Comparison of ENCODE assay signal across 8 mouse cellular contexts in the genomic region with DNA sequence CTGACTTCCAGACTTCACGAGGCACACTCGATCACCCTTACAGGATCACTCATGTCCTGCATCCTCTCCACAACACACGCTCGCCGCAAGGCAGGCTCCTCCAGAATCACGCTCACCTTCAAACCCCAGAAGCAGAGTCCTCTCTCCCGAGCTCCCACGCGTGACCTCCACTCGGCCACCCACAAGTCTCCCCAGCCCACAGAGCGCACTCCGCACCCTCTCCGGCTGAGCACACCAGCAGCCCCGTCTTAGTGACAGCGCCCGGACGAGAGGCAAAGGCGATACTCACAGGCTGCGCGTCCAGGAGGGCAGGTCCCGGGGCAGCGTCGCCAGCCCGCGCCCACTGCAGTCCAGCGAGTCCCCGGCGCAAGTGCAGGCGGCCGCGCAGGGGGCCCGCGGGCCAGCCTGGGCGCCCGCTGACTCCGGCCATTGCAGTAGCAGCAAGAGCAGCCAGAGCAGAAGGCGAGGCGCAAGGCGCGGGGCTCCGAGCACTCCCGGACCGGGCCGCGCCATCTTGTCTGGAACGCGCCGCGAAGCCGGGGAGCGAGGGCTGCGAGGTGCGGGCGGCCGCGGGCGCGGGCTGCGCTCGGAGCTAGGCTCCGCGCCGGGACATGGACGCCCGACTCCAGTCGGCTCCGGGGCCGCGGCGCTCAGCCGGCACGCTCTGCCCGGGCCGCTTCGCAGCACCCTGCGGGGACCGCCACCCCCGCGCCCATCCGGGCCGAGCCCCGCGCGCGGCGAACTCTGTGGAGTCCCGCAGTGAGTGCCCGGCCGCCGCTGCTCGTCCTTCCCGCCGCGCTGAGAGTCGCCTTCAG. TPM values are rescaled to one million over a fixed set of nuclear protein-coding genes. Genes with fewer than 3 reads are reported as not detected.
DNase-seq lines count a peak whose midpoint lies in the region; ATAC-seq and TF ChIP-seq lines count a peak whose summit lies in the region.

No protein-coding gene starts in this region.

- H3K27me3 ChIP-seq in forebrain, embryonic 12.5 days = peaks cover 4% of the 10 kb centered on the region; the same call in 1 of the 2 replicates
- 0 out of 2 replicates have a peak, but pooled peaks cover 5% of the 10 kb centered on the region for H3K27me3 ChIP-seq in hindbrain, embryonic 13.5 days
- H3K27me3 ChIP-seq in limb, embryonic 13.5 days = peaks cover 8% of the 10 kb centered on the region; the same call in 1 of the 2 replicates

- H3K9ac ChIP-seq in forebrain, embryonic 12.5 days = peak overlapping the region; percentile 98
- peak overlapping the region; percentile 96 for H3K9ac ChIP-seq in hindbrain, embryonic 13.5 days
- H3K9ac ChIP-seq in limb, embryonic 13.5 days = peak overlapping the region; percentile 96

- H3K36me3 ChIP-seq in forebrain, embryonic 12.5 days (replicated peaks) = no peaks in the 10 kb centered on the region
- H3K36me3 ChIP-seq in hindbrain, embryonic 13.5 days = no peaks in the 10 kb centered on the region
- H3K36me3 ChIP-seq in limb, embryonic 13.5 days = no peaks in the 10 kb centered on the region

- peak overlapping the region; percentile 56 for H3K4me3 ChIP-seq in bone marrow, adult 2 months (replicated peaks; ENCODE audit: control insufficient read depth, low read depth, low read length)
- peak overlapping the region; percentile 85 for H3K4me3 ChIP-seq in forebrain, embryonic 12.5 days (replicated peaks)
- peak overlapping the region; percentile 96 for H3K4me3 ChIP-seq in hindbrain, embryonic 13.5 days
- H3K4me3 ChIP-seq in limb, embryonic 13.5 days = peak overlapping the region; percentile 98

- H3K27ac ChIP-seq in bone marrow, adult 2 months (ENCODE audit: control insufficient read depth, insufficient read depth, low read depth, low read length, poor library complexity) = peak overlapping the region; percentile 60; the same call in 1 of the 2 replicates
- H3K27ac ChIP-seq in forebrain, embryonic 12.5 days = peak overlapping the region; percentile 94
- H3K27ac ChIP-seq in hindbrain, embryonic 13.5 days = peak overlapping the region; percentile 94
- H3K27ac ChIP-seq in limb, embryonic 13.5 days = peak overlapping the region; percentile 91

- no peaks in the 10 kb centered on the region for H3K9me3 ChIP-seq in forebrain, embryonic 12.5 days
- no peaks in the 10 kb centered on the region for H3K9me3 ChIP-seq in hindbrain, embryonic 13.5 days
- no peaks in the 10 kb centered on the region for H3K9me3 ChIP-seq in limb, embryonic 13.5 days

- WGBS in bone marrow, adult 2 months = 1% methylated on average over 93 of the region's 95 CpGs
- WGBS in forebrain, embryonic 12.5 days = under 1% methylated on average over 84 of the region's 95 CpGs
- WGBS in hindbrain, embryonic 13.5 days = under 1% methylated on average over 91 of the region's 95 CpGs
- under 1% methylated on average over 92 of the region's 95 CpGs for WGBS in limb, embryonic 13.5 days

- TF ChIP-seq POLR2A in bone marrow, adult 2 months (IDR thresholded peaks at IDR 0.05; ENCODE audit: borderline replicate concordance, control insufficient read depth, low read depth, low read length) = no peak

- no peaks in the 10 kb centered on the region for H3K4me1 ChIP-seq in bone marrow, adult 2 months (ENCODE audit: control insufficient read depth, insufficient read depth, low read length)
- H3K4me1 ChIP-seq in forebrain, embryonic 12.5 days = peaks cover 62% of the 10 kb centered on the region
- H3K4me1 ChIP-seq in hindbrain, embryonic 13.5 days (replicated peaks) = peaks cover 58% of the 10 kb centered on the region
- H3K4me1 ChIP-seq in limb, embryonic 13.5 days = peaks cover 58% of the 10 kb centered on the region

- TF ChIP-seq CTCF in bone marrow, adult 2 months (IDR thresholded peaks at IDR 0.05; ENCODE audit: control insufficient read depth, insufficient read depth, low read length) = no peak

- peak overlapping the region; percentile 86 for H3K4me2 ChIP-seq in forebrain, embryonic 12.5 days
- peak overlapping the region; percentile 92 for H3K4me2 ChIP-seq in hindbrain, embryonic 13.5 days
- H3K4me2 ChIP-seq in limb, embryonic 13.5 days (replicated peaks) = peak overlapping the region; percentile 90

- peak; percentile 62 for ATAC-seq in forebrain, embryonic 12.5 days (ENCODE audit: low FRiP score)
- peak; percentile 52 for ATAC-seq in hindbrain, embryonic 13.5 days (ENCODE audit: low FRiP score)
- ATAC-seq in limb, embryonic 13.5 days (ENCODE audit: low FRiP score, low read depth) = no peak

- peak; percentile 37 to 63 for DNase-seq in heart, adult 18-20 months
- no peak for DNase-seq in heart, adult 9 months (ENCODE audit: low spot score in 2 of 2)
- DNase-seq in naive thymus-derived CD4-positive, alpha-beta T cell, adult 2 months (ENCODE audit: low read depth) = peak; percentile 63
- DNase-seq in thymus, postnatal 14 days = peak; percentile 51

RNA-seq across cellular contexts. Expression of a gene that starts 0.6 kb away (rescaled TPM):
- total RNA-seq in heart, adult 18-20 months (2021) = 10 to 100 TPM; 29.8 to 30.9 TPM
- 1.3 and 3.0 TPM in 2 replicates for polyA plus RNA-seq in bone marrow, adult 2 months (2011; ENCODE audit: insufficient read depth, insufficient read length, low replicate concordance, missing spikeins)
- polyA plus RNA-seq in forebrain, embryonic 12.5 days (2016; fragmentation: Nextera tagmentation; extraction: Ambion mirVana) = 16.6 and 17.7 TPM in 2 replicates
- polyA plus RNA-seq in hindbrain, embryonic 13.5 days (2015; fragmentation: Nextera tagmentation; extraction: Ambion mirVana) = 10.9 and 12.5 TPM in 2 replicates
- polyA plus RNA-seq in limb, embryonic 13.5 days (2015; fragmentation: Nextera tagmentation; extraction: Ambion mirVana) = 19.0 and 23.5 TPM in 2 replicates

Comparison
In these comparisons a context has a peak if more than half of its experiments do, and no peak if none do; other contexts are left out.
1. DNase-seq: peak in heart, adult 18-20 months (2 of 2), naive thymus-derived CD4-positive, alpha-beta T cell, adult 2 months (single experiment) and thymus, postnatal 14 days (single experiment); none in heart, adult 9 months (0 of 2).
2. Peak in every context shown above with its lines, with median percentiles within 50 percentile points of each other: H3K27ac ChIP-seq, H3K4me3 ChIP-seq, H3K4me2 ChIP-seq and H3K9ac ChIP-seq.